Mouse (Mus musculus): ENCODE data around the gene Zfp36l3. TPM values are rescaled to one million over a fixed set of nuclear protein-coding genes. Genes with fewer than 3 reads are reported as not detected.

The Zfp36l3 gene
- not detected for polyA plus RNA-seq (2014; fragmentation: Illumina TruSeq; extraction: RNeasy Lipid Tissue Mini Kit (QIAGEN cat#74804); ENCODE audit: insufficient read depth, low read depth, low replicate concordance)

GRCm38 (mm10) chrX:53776276-53776675 lies at the start of gene Zfp36l3:
Gene Zfp36l3 (minus strand): TSS chrX:53776394.

DNA sequence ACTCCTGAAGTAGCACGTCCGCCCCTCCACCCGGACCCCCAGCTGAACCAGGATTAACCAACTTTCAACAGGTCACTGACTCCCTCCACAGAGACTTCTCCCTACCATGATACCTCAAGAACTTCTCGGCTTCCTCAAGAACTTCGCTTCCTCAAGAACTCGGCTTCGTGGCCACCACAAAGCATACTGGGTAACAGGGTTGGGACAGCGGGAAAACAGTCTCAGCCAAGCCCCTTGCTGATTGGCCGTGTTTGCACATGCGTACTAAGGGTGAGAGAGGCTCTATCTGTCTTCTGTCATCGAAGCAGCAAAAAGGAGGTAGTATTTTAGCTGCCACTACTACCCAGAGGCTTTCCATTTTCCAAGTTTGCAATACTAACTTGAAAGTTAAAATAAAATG lies 21.3 kb upstream of the Zfp36l3 start, which contains the start of gene Xlr:
Gene Xlr (minus strand): TSS at position 188 of the 400 bp plus-strand sequence.

DNA sequence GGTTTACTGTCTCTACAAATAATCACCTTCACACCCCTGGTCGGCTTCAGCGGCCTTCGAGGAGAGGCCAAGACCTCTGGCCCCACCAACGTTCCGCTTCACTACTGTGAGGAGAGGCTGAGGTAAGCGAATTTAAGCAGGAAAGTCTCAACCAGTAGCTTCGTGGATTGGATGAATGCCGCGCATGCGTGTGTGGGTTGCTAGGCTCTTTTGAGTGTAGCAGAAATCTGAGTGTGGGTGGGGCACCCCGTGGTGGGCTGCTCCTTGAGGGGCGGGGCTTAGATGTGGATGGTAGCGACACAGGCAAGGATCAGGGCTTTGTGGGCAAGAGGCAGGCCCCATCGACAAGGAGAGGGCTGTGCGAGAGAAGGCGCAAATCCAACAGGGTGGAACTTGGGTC lies 18.5 kb downstream of the Zfp36l3 start, which contains the start of gene 1700013H16Rik:
Gene 1700013H16Rik (minus strand): TSS at position 96 of the 400 bp plus-strand sequence.

DNA sequence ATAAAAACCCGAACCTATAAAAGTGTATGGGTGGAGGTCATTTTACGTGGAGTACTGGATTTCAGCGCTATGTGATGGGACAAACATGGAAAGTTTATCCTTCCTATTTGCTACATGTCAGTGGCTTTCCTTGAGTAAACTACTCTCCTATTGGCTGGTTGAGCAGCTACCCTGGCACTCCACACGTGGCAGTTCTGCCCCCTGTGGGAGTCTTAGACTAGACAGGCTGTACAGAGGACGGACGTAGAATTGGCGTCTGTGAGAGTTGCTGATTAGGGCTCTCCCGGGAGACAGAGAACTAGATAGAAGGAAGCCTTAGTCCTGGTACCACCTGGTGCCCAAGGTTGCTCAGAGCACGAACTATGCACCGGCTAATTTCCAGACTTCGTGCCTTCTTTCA lies 51.6 kb downstream of the Zfp36l3 start, which contains the start of gene 4930502E18Rik:
Gene 4930502E18Rik (plus strand): TSS at position 231 of the 400 bp plus-strand sequence.

Other genes starting within 250 kb of the Zfp36l3 start
- gene Rtl8c, start 168.4 kb downstream of the Zfp36l3 start, polyA plus RNA-seq (2014; fragmentation: Illumina TruSeq; extraction: RNeasy Lipid Tissue Mini Kit (QIAGEN cat#74804); ENCODE audit: insufficient read depth, low read depth, low replicate concordance), result 21.4 TPM
- not detected for gene Gm14597, start 167.4 kb downstream of the Zfp36l3 start, polyA plus RNA-seq (2014; fragmentation: Illumina TruSeq; extraction: RNeasy Lipid Tissue Mini Kit (QIAGEN cat#74804); ENCODE audit: insufficient read depth, low read depth, low replicate concordance)
- gene Rtl8a, start 132.7 kb downstream of the Zfp36l3 start, polyA plus RNA-seq (2014; fragmentation: Illumina TruSeq; extraction: RNeasy Lipid Tissue Mini Kit (QIAGEN cat#74804); ENCODE audit: insufficient read depth, low read depth, low replicate concordance), result 180 TPM
- gene Rtl8b, start 106.0 kb downstream of the Zfp36l3 start, polyA plus RNA-seq (2014; fragmentation: Illumina TruSeq; extraction: RNeasy Lipid Tissue Mini Kit (QIAGEN cat#74804); ENCODE audit: insufficient read depth, low read depth, low replicate concordance), result 145 TPM
- gene 4930502E18Rik, start 51.6 kb downstream of the Zfp36l3 start, polyA plus RNA-seq (2014; fragmentation: Illumina TruSeq; extraction: RNeasy Lipid Tissue Mini Kit (QIAGEN cat#74804); ENCODE audit: insufficient read depth, low read depth, low replicate concordance), result 0.17 TPM
- gene 1700013H16Rik, start 18.6 kb downstream of the Zfp36l3 start, polyA plus RNA-seq (2014; fragmentation: Illumina TruSeq; extraction: RNeasy Lipid Tissue Mini Kit (QIAGEN cat#74804); ENCODE audit: insufficient read depth, low read depth, low replicate concordance), result not detected
- gene Xlr, start 21.3 kb upstream of the Zfp36l3 start, polyA plus RNA-seq (2014; fragmentation: Illumina TruSeq; extraction: RNeasy Lipid Tissue Mini Kit (QIAGEN cat#74804); ENCODE audit: insufficient read depth, low read depth, low replicate concordance), result 8.0 TPM

All from lung, adult 10 weeks (tissue).